Mouse (Mus musculus) limb, embryonic 14.5 days (tissue): ENCODE measurements around the gene Fam120a. TPM values are rescaled to one million over a fixed set of nuclear protein-coding genes. Genes with fewer than 3 reads are reported as not detected.
A peak's percentile ranks its signal among the peaks of the same experiment; 100 is the strongest.

Experiments
- ATAC-seq: fragments of 200-750 bp; cut with Nextera tagmentation; 2 replicates; pipeline ENCODE4 v1.8.0; 2017; ENCODE audit warnings: low read depth, moderate number of reproducible peaks, moderate TSS enrichment; ENCODE audit not compliant: low FRiP score
- DNase-seq: peaks from one replicate; pipeline ENCODE4 v3.0.0-alpha.2; 2015; ENCODE audit warnings: low spot score
- H3K27ac ChIP-seq: fragments of 300-500 bp; sonication (generic); replicated peaks from 2 replicates; pipeline ENCODE4 v1.5.1; 2014; ENCODE audit warnings: low read depth, mild to moderate bottlenecking, low read length, moderate library complexity, mixed read lengths
- H3K27me3 ChIP-seq: fragments of 300-500 bp; sonication (generic); 2 replicates; pipeline ENCODE4 v1.6.1; 2014; ENCODE audit warnings: low read length, mixed read lengths; ENCODE audit not compliant: control insufficient read depth, insufficient read depth
- H3K36me3 ChIP-seq: fragments of 300-500 bp; sonication (generic); 2 replicates; pipeline ENCODE4 v1.6.1; 2014; ENCODE audit warnings: mild to moderate bottlenecking, low read length, moderate library complexity, mixed read lengths; ENCODE audit not compliant: control insufficient read depth, insufficient read depth
- H3K4me1 ChIP-seq: fragments of 300-500 bp; sonication (generic); 2 replicates; pipeline ENCODE4 v1.6.1; 2014; ENCODE audit warnings: antibody characterized with exemption, low read length, mixed read lengths; ENCODE audit not compliant: control insufficient read depth, insufficient read depth
- H3K4me2 ChIP-seq: fragments of 300-500 bp; sonication (generic); replicated peaks from 2 replicates; pipeline ENCODE4 v1.6.1; 2014; ENCODE audit warnings: low read depth, mild to moderate bottlenecking, low read length, moderate library complexity; ENCODE audit not compliant: severe bottlenecking
- H3K4me3 ChIP-seq: fragments of 300-500 bp; sonication (generic); replicated peaks from 2 replicates; pipeline ENCODE4 v1.5.1; 2014; ENCODE audit warnings: low read length
- H3K9ac ChIP-seq: fragments of 300-500 bp; sonication (generic); 2 replicates; pipeline ENCODE4 v1.6.1; 2014; ENCODE audit warnings: mild to moderate bottlenecking, low read depth, low read length, moderate library complexity; ENCODE audit not compliant: severe bottlenecking
- H3K9me3 ChIP-seq: fragments of 300-500 bp; sonication (generic); 2 replicates; pipeline ENCODE4 v1.6.1; 2016; ENCODE audit warnings: low read length; ENCODE audit not compliant: control insufficient read depth
- POLR2A ChIP-seq: fragments of 200-500 bp; IDR thresholded peaks from 2 replicates; pipeline ENCODE4 v1.8.0; 2012; ENCODE audit warnings: inconsistent platforms, mild to moderate bottlenecking, moderate library complexity, borderline replicate concordance; ENCODE audit not compliant: insufficient read depth, insufficient read length; ENCODE audit errors: extremely low read depth
- WGBS: fragments of 180-500 bp; shearing (Covaris S2); extraction: QIAGEN DNeasy Blood & Tissue Kit; methylation state at CpG from one replicate; pipeline ENCODE4 v1.1.7; 2014; 5-methylcytosine and 5-hydroxymethylcytosine counted together
- polyA plus RNA-seq, 2 experiments: library from polyadenylated mRNA; depleted of rRNA in 1 of 2; stranded (reverse) in 1 of 2; unstranded in 1 of 2; fragments of >200 nt; fragmentation: Nextera tagmentation in 1 of 2; extraction: Ambion mirVana in 1 of 2; gene quantifications; 2 replicates each; pipeline versions ENCODE4 v1.2.1 to v1.2.3; 2012 to 2014

The Fam120a gene
- polyA plus RNA-seq, 2 experiments: 37.6 to 104 TPM

GRCm38 (mm10) chr13:48870771-48871731 lies 96.8 kb downstream of the Fam120a start, which contains the start of gene Phf2:
TSS of gene Phf2 (minus strand) at chr13:48871119.
- Histone ChIP-seq H3K36me3 (no peaks in the 10 kb centered on the region; the same call in 1 of the 2 replicates), H3K27ac (peak within 1 kb of the TSS; percentile 92), H3K4me1 (peaks cover 19% of the 10 kb centered on the region), H3K27me3 (no peaks in the 10 kb centered on the region), H3K9me3 (no peaks in the 10 kb centered on the region), H3K4me3 (peak within 1 kb of the TSS; percentile 84), H3K9ac (peak within 1 kb of the TSS; percentile 99), H3K4me2 (peak within 1 kb of the TSS; percentile 80)
- DNase-seq (peak; percentile 35), ATAC-seq (peak; percentile 65)
- WGBS: under 1% methylated on average over 16 of the region's 117 CpGs
- TF ChIP-seq POLR2A: no peak

GRCm38 (mm10) chr13:48869950-48870770 lies 97.7 kb downstream of the Fam120a start:
- H3K4me3 ChIP-seq: peak overlapping the region; percentile 84
- H3K36me3 ChIP-seq: no peaks in the 10 kb centered on the region; the same call in 1 of the 2 replicates
- WGBS: 1% methylated on average over 59 of the region's 102 CpGs
- H3K9me3 ChIP-seq: no peaks in the 10 kb centered on the region
- peaks cover 19% of the 10 kb centered on the region for H3K4me1 ChIP-seq
- peak overlapping the region; percentile 92 for H3K27ac ChIP-seq
- no peak for TF ChIP-seq POLR2A
- H3K27me3 ChIP-seq: no peaks in the 10 kb centered on the region
- H3K4me2 ChIP-seq: peak overlapping the region; percentile 76
- peak overlapping the region; percentile 99 for H3K9ac ChIP-seq
- peak; percentile 21; the same call in 1 of the 2 replicates for ATAC-seq
- DNase-seq: no peak

GRCm38 (mm10) chr13:48869600-48869949 lies 98.2 kb downstream of the Fam120a start:
- no peaks in the 10 kb centered on the region for H3K27me3 ChIP-seq
- H3K36me3 ChIP-seq: no peaks in the 10 kb centered on the region; the same call in 1 of the 2 replicates
- TF ChIP-seq POLR2A: no peak
- no peak for DNase-seq
- 0 out of 2 replicates have a peak, but pooled peaks have one; percentile 1 for ATAC-seq
- H3K27ac ChIP-seq: peak overlapping the region; percentile 92
- peaks cover 19% of the 10 kb centered on the region for H3K4me1 ChIP-seq
- WGBS: 7% methylated on average over 5 of the region's 5 CpGs
- H3K4me3 ChIP-seq: peak overlapping the region; percentile 84
- H3K9ac ChIP-seq: peak overlapping the region; percentile 99
- H3K9me3 ChIP-seq: no peaks in the 10 kb centered on the region
- H3K4me2 ChIP-seq: peak overlapping the region; percentile 76

- WGBS: 24% methylated on average over 5 of the region's 5 CpGs
- Histone ChIP-seq H3K9ac (peak overlapping the region; percentile 99), H3K4me2 (peak overlapping the region; percentile 76), H3K27ac (no peak overlapping the region), H3K4me1 (peaks cover 22% of the 10 kb centered on the region), H3K36me3 (no peaks in the 10 kb centered on the region; the same call in 1 of the 2 replicates), H3K4me3 (peak overlapping the region; percentile 84), H3K9me3 (no peaks in the 10 kb centered on the region), H3K27me3 (no peaks in the 10 kb centered on the region)
- no peak for DNase-seq
- TF ChIP-seq POLR2A: no peak
- ATAC-seq: no peak
Observed at GRCm38 (mm10) chr13:48869088-48869487, 98.7 kb downstream of the Fam120a start.
